Comparison of ENCODE assay signal across 20 mouse cellular contexts in genomic region chr6:97589031-97589430, GRCm38 (mm10). TPM values are rescaled to one million over a fixed set of nuclear protein-coding genes. Genes with fewer than 3 reads are reported as not detected.
DNase-seq lines count a peak whose midpoint lies in the region; ATAC-seq and TF ChIP-seq lines count a peak whose summit lies in the region.
"Had no signal": no experiment of that assay in that cellular context is flagged by ENCODE, and none has a peak within 500 bp of the region (broad histone marks: within the 10 kb centered on the region; RNA-seq: fewer than 3 reads in every experiment).

No protein-coding gene starts in this region.

- no peak for TF ChIP-seq EP300 in liver, postnatal 0 days (IDR thresholded peaks at IDR 0.05; ENCODE audit: low read depth)

- no peaks in the 10 kb centered on the region for H3K27me3 ChIP-seq in forebrain, embryonic 14.5 days (replicated peaks; ENCODE audit: control insufficient read depth, insufficient read depth, low read length)
- no peaks in the 10 kb centered on the region for H3K27me3 ChIP-seq in forebrain, embryonic 12.5 days
- no peaks in the 10 kb centered on the region for H3K27me3 ChIP-seq in neural tube, embryonic 13.5 days
- no peaks in the 10 kb centered on the region for H3K27me3 ChIP-seq in forebrain, embryonic 16.5 days (replicated peaks; ENCODE audit: control insufficient read depth, insufficient read depth, low read length)
- no peaks in the 10 kb centered on the region for H3K27me3 ChIP-seq in liver, postnatal 0 days (ENCODE audit: insufficient read depth, low read length)
- H3K27me3 ChIP-seq: heart, embryonic 13.5 days had no signal

- H3K27ac ChIP-seq in forebrain, embryonic 14.5 days (ENCODE audit: low read depth, low read length): peak overlapping the region; percentile 63; the same call in 1 of the 2 replicates
- no peak overlapping the region for H3K27ac ChIP-seq in forebrain, embryonic 12.5 days
- peak overlapping the region; percentile 14; the same call in 1 of the 2 replicates for H3K27ac ChIP-seq in neural tube, embryonic 13.5 days (replicated peaks)
- H3K27ac ChIP-seq in forebrain, embryonic 16.5 days (ENCODE audit: low read length): peak overlapping the region; percentile 81
- no peak overlapping the region for H3K27ac ChIP-seq in liver, postnatal 0 days (ENCODE audit: low read depth)
- H3K27ac ChIP-seq: heart, embryonic 13.5 days had no signal

- 83% methylated on average over 7 of the region's 7 CpGs for WGBS in forebrain, embryonic 14.5 days
- 88% methylated on average over 7 of the region's 7 CpGs for WGBS in forebrain, embryonic 12.5 days
- 84% methylated on average over 7 of the region's 7 CpGs for WGBS in neural tube, embryonic 13.5 days
- 73% methylated on average over 7 of the region's 7 CpGs for WGBS in forebrain, embryonic 16.5 days
- WGBS in liver, postnatal 0 days (ENCODE audit: insufficient replicate concordance): 82% methylated on average over 7 of the region's 7 CpGs

- H3K4me2 ChIP-seq in forebrain, embryonic 14.5 days (ENCODE audit: low read length): no peak overlapping the region
- no peak overlapping the region for H3K4me2 ChIP-seq in forebrain, embryonic 12.5 days
- no peak overlapping the region for H3K4me2 ChIP-seq in neural tube, embryonic 13.5 days
- peak overlapping the region; percentile 16; the same call in 1 of the 2 replicates for H3K4me2 ChIP-seq in forebrain, embryonic 16.5 days (ENCODE audit: low read length)
- no peak overlapping the region for H3K4me2 ChIP-seq in liver, postnatal 0 days (ENCODE audit: low read depth, low read length)
- H3K4me2 ChIP-seq: heart, embryonic 13.5 days had no signal

- no peak for TF ChIP-seq CTCF in liver, postnatal 0 days (IDR thresholded peaks at IDR 0.05; ENCODE audit: low read depth)

- no peaks in the 10 kb centered on the region for H3K36me3 ChIP-seq in forebrain, embryonic 14.5 days (ENCODE audit: control insufficient read depth, insufficient read depth, low read length)
- no peaks in the 10 kb centered on the region for H3K36me3 ChIP-seq in forebrain, embryonic 12.5 days (replicated peaks)
- no peaks in the 10 kb centered on the region for H3K36me3 ChIP-seq in neural tube, embryonic 13.5 days
- H3K36me3 ChIP-seq in forebrain, embryonic 16.5 days (ENCODE audit: control insufficient read depth, insufficient read depth): no peaks in the 10 kb centered on the region
- no peaks in the 10 kb centered on the region for H3K36me3 ChIP-seq in liver, postnatal 0 days (replicated peaks; ENCODE audit: insufficient read depth, low read length)
- H3K36me3 ChIP-seq: G1E; heart, embryonic 13.5 days had no signal

- H3K4me3 ChIP-seq in forebrain, embryonic 14.5 days (ENCODE audit: low read depth, low read length): no peak overlapping the region
- H3K4me3 ChIP-seq in forebrain, embryonic 12.5 days (replicated peaks): no peak overlapping the region
- no peak overlapping the region for H3K4me3 ChIP-seq in neural tube, embryonic 13.5 days
- H3K4me3 ChIP-seq in forebrain, embryonic 16.5 days (replicated peaks; ENCODE audit: low read length): no peak overlapping the region
- no peak overlapping the region for H3K4me3 ChIP-seq in liver, postnatal 0 days (ENCODE audit: low read depth, low read length)
- H3K4me3 ChIP-seq: erythroblast, embryonic 14.5 days; heart, embryonic 13.5 days had no signal

- peaks cover 6% of the 10 kb centered on the region for H3K4me1 ChIP-seq in forebrain, embryonic 14.5 days (ENCODE audit: control insufficient read depth, insufficient read depth, low read length)
- peaks cover 20% of the 10 kb centered on the region; the same call in 1 of the 2 replicates for H3K4me1 ChIP-seq in forebrain, embryonic 12.5 days
- peaks cover 46% of the 10 kb centered on the region for H3K4me1 ChIP-seq in neural tube, embryonic 13.5 days (replicated peaks)
- H3K4me1 ChIP-seq in forebrain, embryonic 16.5 days (replicated peaks; ENCODE audit: control insufficient read depth, insufficient read depth, low read length): peaks cover 17% of the 10 kb centered on the region
- H3K4me1 ChIP-seq in liver, postnatal 0 days (ENCODE audit: insufficient read depth): no peaks in the 10 kb centered on the region

- no peaks in the 10 kb centered on the region for H3K9me3 ChIP-seq in forebrain, embryonic 14.5 days (replicated peaks; ENCODE audit: control insufficient read depth, low read length)
- H3K9me3 ChIP-seq in forebrain, embryonic 12.5 days: no peaks in the 10 kb centered on the region
- H3K9me3 ChIP-seq in neural tube, embryonic 13.5 days: no peaks in the 10 kb centered on the region
- H3K9me3 ChIP-seq in forebrain, embryonic 16.5 days (ENCODE audit: control insufficient read depth, low read length): no peaks in the 10 kb centered on the region
- no peaks in the 10 kb centered on the region for H3K9me3 ChIP-seq in liver, postnatal 0 days (ENCODE audit: low read length)
- H3K9me3 ChIP-seq: heart, embryonic 13.5 days had no signal

- H3K9ac ChIP-seq in forebrain, embryonic 14.5 days (ENCODE audit: low read length): no peak overlapping the region
- no peak overlapping the region for H3K9ac ChIP-seq in forebrain, embryonic 12.5 days
- no peak overlapping the region for H3K9ac ChIP-seq in neural tube, embryonic 13.5 days
- H3K9ac ChIP-seq in forebrain, embryonic 16.5 days (replicated peaks; ENCODE audit: low read depth, low read length): no peak overlapping the region
- H3K9ac ChIP-seq in liver, postnatal 0 days (replicated peaks): no peak overlapping the region
- H3K9ac ChIP-seq: heart, embryonic 13.5 days had no signal

- DNase-seq in forebrain, embryonic 14.5 days (ENCODE audit: low spot score): no peak
- DNase-seq in neural tube, embryonic 10.5 days (ENCODE audit: extremely low spot score, low spot score): no peak
- DNase-seq in liver, postnatal 0 days: no peak
- DNase-seq: adrenal gland, adult 2 months; adrenal gland, postnatal 25 days; cerebellum, adult 18-20 months; cerebellum, adult 9-11 months; cerebellum, postnatal 36 days; gastrocnemius, postnatal 36 days; heart, adult 11 months; heart, postnatal 36 days had no signal

- ATAC-seq in forebrain, embryonic 14.5 days: no peak
- no peak for ATAC-seq in forebrain, embryonic 12.5 days (ENCODE audit: low FRiP score)
- no peak for ATAC-seq in neural tube, embryonic 13.5 days (ENCODE audit: low read depth)
- ATAC-seq in forebrain, embryonic 16.5 days: no peak
- ATAC-seq in liver, postnatal 0 days: no peak
- ATAC-seq: hindbrain, embryonic 16.5 days; inflammation-experienced regulatory T-cells, adult 6 months; intestine, postnatal 0 days had no signal

RNA-seq across cellular contexts. Expression of gene Frmd4b, which starts 28.3 kb away (rescaled TPM):
- 38.2 and 39.9 TPM in 2 replicates for polyA plus RNA-seq in forebrain, embryonic 14.5 days (2014; fragmentation: Nextera tagmentation; extraction: Ambion mirVana)
- polyA plus RNA-seq in forebrain, embryonic 12.5 days (2016; fragmentation: Nextera tagmentation; extraction: Ambion mirVana): 39.4 and 44.6 TPM in 2 replicates
- polyA plus RNA-seq in neural tube, embryonic 13.5 days (2015; fragmentation: Nextera tagmentation; extraction: Ambion mirVana): 28.7 and 30.9 TPM in 2 replicates
- polyA plus RNA-seq in forebrain, embryonic 16.5 days (2015; fragmentation: Nextera tagmentation; extraction: Ambion mirVana): 50.0 and 59.1 TPM in 2 replicates
- 8.0 and 8.3 TPM in 2 replicates for polyA plus RNA-seq in liver, postnatal 0 days (2015; fragmentation: Nextera tagmentation; extraction: Ambion mirVana)
- polyA plus RNA-seq: erythroblast, embryonic 14.5 days; G1E had no signal

Comparison
In these comparisons a context has a peak if more than half of its experiments do, and no peak if none do; other contexts are left out.
1. H3K27ac ChIP-seq: peak in forebrain, embryonic 14.5 days (single experiment), neural tube, embryonic 13.5 days (single experiment) and forebrain, embryonic 16.5 days (single experiment); none in forebrain, embryonic 12.5 days (single experiment) and liver, postnatal 0 days (single experiment).